Mouse (Mus musculus): Measurements from ENCODE around the gene R3hdm1. TPM values are rescaled to one million over a fixed set of nuclear protein-coding genes. Genes with fewer than 3 reads are reported as not detected.

The R3hdm1 gene
- polyA plus RNA-seq, 1 experiment, result 151 TPM

DNA sequence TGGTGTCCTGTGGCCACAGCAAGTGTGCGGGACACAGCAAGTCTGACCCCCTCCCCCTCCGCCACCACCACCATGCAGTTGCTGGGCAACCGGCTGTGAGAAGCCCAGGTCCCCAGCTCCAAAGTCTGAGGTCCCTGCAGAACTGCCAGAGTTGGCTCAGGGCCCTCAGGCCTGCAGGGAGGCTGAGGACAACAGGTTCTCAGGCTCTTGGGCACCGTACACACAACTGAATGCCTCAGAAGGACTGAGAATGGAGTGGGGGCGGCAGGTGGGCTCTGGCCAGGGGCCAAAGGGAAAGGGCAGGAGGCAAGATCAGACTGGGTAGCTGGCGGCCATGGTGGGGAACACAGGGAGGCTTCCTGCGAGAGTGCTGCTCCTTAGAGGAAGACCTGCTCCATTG, 20.3 kb upstream of the R3hdm1 start:
- TF ChIP-seq GATA1 (IDR thresholded peaks at IDR 0.05; ENCODE audit: low read length), result no peak

DNA sequence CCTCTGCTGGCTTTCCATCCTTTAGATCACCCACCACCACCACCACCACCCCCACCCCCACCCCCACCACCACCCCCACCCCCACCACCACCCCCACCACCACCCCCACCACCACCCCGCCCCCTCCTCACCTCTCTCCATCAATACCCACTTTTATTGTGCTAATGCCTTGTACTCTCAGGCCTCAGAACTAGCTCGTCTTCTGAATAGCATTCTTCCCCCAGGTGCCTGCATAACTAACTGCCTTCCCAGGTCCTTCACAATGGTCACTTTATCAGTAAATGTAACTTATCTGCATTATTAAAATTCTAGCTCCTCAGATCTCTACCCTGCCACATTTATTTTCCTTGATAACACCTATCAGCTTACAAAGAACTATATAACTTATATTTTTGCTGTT, 8.4 kb upstream of the R3hdm1 start:
- TF ChIP-seq GATA1 (IDR thresholded peaks at IDR 0.05; ENCODE audit: low read length), result no peak

DNA sequence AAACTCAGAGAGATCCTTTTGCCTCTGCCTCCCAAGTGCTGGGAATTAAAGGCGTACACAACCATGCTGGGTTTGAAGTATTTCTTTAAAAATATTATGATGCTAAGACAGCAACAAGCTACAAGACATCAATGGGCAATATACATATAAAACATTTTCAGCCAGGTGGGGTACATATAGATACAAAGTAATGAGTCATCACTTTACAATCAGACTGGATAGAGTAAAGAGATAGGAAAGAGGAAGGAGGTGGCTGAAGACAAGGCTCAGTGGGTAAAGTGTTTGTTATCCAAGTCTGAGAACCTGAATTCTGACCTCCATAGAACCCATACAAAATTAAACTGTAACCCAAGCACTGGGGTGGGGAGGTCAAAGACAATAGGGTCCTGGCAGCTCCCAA, 4.8 kb upstream of the R3hdm1 start:
- TF ChIP-seq GATA1 (IDR thresholded peaks at IDR 0.05; ENCODE audit: low read length), result no peak

DNA sequence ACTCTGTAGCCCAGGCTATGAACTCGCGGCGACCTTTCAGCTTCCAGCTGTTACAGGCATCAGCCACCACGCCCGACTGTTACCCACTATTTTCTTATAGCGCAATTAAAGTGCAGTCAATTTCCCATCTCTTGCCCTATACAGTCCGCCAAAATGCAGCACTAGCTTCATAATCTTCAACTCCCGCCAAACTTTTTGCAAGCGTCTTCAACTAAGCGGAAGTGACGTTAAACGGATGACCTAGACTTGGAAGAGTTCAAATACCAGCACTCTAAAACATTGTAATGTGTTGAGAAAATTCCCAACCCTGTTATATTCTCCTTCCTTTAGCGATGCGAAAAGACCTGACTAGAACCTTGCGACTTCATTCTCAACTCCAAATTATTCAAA, 855 bp upstream of the R3hdm1 start:
- TF ChIP-seq GATA1 (IDR thresholded peaks at IDR 0.05; ENCODE audit: low read length), result no peak

DNA sequence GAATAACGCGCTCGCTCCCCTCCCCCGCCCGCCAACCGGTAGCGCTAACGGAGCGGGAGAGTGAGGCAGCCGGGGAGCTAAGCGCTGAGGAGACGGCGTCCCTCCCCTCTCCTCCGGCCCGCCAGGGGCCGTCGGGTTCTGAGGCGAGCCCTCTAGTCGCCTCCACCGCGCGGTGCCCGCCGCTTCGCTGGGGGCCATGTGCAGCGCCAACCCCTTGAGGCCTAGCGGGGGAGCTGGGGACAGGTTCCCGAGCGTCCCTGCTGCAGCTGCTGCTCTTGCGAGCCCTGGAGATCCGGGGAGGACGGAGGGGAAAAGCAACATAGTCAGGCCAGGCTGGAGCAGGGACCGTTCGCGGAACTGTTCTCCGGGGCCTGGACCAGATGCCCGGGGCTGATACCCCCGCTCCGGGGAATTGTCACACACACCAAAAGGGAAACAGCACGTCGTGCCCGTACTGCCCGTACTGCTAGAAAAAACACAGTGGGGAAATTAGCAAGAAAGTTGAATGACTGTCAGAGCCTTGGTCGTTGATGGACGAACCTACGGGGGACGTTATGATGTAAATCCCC, 503 bp downstream of the R3hdm1 start:
- no peak for TF ChIP-seq GATA1 (IDR thresholded peaks at IDR 0.05; ENCODE audit: low read length)

DNA sequence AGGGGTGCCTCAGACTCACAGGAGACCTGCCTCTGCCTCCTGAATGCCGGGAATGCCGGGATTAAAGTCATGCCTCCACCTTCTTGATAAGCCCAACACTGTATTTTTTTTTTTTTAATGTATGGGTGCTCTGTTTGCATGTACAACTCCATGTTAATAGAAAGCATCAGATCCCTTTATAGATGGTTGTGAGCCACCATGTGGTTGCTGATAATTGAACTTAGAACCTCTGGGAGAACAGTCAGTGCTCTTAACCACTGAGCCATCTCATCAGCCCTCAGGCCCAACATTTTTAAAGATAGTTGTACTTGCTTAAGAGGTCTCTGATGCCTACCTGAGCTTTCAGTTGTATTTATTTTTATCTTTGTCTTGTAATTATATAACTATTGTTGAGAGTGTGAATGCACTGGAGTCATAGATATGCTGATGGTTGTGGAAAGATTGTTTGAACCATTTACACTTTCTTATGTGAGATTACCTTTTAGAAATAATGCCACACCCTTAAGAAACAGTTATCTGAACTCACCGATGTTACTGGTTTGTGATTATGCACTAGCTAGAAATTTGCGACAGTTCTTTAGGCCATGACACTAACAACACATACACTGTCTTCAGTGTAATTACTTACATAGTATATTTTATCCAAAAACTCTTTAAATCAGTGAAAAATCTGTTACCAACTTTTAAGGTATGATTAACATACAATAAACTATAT, 18.0 kb downstream of the R3hdm1 start:
- no peak for TF ChIP-seq GATA1 (IDR thresholded peaks at IDR 0.05; ENCODE audit: low read length)

DNA sequence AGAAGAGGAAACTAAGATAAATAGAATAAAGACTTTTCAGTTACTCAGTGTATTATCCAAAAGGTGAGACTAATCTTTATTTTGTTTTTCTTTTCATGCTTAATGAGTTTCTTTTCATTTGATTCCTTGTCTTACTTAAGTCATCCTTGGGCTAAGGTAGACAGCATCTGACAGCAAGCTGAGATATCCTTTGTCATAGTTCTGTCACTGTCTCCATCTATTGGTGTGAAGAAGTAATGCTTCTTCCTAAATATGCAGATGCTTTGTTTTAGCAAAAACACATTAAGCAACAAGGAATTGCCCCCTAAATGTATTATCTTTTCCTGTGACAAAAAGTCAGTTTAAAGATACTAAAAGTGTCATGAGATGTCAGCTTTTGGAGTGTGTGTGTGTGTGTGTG, 37.9 kb downstream of the R3hdm1 start:
- no peak for TF ChIP-seq GATA1 (IDR thresholded peaks at IDR 0.05; ENCODE audit: low read length)

DNA sequence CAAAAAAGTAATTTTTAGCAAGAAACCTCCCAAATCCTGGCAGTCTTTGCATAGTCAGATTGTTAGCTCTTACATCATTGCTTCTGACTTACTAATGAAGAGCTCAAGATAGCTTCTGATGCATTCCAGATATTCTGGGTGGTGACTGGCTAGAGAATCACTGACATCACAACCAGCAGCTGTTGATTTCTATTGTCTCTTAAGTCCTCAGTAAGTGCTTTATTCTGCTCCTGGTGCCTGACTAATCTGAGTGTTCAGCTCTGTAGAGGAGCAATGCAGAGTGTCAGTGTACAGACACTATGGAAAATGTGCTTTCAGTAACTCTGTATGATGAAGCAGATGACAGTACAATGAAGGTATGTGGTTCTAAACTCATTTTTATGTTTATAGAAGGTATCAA, 38.6 kb downstream of the R3hdm1 start:
- TF ChIP-seq GATA1 (IDR thresholded peaks at IDR 0.05; ENCODE audit: low read length), result no peak

DNA sequence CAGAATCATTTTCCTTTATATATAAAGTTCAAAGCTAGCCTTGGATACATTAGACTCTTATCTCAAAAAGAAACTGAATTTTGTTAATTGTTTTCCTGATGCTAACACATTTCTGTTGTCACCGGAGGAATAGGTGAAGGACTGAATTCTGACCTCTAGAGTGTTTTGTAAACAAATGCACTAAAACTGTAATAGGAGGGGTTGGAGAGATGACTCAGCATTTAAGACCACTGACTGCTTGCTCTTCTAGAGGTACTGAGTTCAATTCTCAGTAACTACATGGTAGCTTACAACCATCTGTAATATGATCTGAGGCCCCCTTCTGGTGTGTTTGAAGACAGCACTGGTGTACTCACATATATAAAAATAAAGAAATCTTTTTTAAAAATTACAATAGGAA, 63.9 kb downstream of the R3hdm1 start:
- TF ChIP-seq GATA1 (IDR thresholded peaks at IDR 0.05; ENCODE audit: low read length), result no peak

DNA sequence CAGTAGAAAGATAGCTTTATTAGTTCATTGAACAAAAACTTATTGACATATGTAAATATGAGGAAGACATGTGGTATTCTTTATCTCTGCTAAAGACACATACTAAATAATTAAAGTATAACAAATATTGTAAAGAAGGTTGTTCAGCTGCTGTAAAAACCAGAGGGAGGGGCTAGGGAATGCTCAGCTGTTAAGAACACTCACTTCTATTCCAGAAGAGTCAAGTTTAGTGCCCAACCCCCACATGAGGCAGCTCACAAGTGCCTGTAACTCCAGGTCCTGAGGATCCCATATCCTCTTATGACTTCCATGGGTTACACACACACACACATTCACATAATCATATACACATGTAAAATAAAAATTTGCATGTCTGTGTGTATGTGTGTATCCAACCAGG, 67.0 kb downstream of the R3hdm1 start:
- TF ChIP-seq GATA1 (IDR thresholded peaks at IDR 0.05; ENCODE audit: low read length), result no peak

DNA sequence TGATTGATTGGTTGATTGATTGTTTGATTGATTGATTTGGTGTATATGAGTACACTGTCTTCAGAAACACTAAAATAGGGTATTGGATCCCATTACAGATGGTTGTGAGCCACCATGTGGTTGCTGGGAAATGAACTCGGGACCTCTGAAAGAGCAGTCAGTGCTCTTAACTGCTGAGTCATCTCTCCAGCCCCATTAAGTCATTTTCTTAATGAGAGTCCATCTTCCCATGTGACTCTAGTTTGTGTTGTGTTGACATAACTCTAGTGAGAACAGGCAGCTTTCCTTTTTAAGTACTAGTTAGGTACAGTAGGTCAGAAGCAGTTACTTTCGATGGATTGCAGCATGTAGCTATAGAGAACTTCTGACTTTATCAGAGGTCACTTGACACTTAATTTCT, 88.3 kb downstream of the R3hdm1 start:
- no peak for TF ChIP-seq GATA1 (IDR thresholded peaks at IDR 0.05; ENCODE audit: low read length)

DNA sequence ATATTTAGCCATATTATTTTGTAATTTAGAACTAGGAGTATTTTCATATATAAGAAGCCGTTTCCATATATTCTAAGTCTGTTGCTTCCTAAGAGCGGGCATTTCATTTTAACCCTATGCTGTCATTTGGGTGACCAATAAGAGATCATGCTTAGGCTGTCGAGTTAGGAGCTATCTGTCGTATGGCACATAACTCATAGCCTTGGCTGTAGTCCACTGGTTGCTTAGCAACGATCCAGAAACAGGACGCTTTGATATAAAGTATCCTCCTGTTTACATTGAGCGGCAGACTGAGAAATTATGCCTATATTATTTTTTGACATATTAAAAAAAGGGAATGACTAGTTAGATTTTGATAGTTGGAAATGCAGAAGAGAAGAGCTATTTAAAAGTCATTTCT, 89.3 kb downstream of the R3hdm1 start:
- no peak for TF ChIP-seq GATA1 (IDR thresholded peaks at IDR 0.05; ENCODE audit: low read length)

DNA sequence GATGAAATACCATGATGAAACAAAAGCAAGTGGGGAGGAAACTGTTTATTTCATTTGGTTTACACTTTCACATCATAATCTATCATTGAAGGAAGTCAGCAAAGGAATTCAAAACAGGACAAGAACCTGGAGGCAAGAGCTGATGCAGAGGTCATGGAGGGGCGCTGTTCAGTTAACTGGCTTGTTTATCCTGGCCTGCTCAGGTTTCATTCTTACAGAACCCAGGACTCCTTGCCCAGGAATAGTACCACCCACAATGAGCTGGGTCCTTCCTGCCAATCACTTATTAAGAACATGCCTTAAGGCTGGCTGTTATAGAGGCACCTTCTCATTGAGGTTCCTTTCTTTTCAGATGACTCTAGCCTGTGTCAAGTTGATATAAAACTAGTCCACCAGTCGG, 90.9 kb downstream of the R3hdm1 start:
- no peak for TF ChIP-seq GATA1 (IDR thresholded peaks at IDR 0.05; ENCODE audit: low read length)

DNA sequence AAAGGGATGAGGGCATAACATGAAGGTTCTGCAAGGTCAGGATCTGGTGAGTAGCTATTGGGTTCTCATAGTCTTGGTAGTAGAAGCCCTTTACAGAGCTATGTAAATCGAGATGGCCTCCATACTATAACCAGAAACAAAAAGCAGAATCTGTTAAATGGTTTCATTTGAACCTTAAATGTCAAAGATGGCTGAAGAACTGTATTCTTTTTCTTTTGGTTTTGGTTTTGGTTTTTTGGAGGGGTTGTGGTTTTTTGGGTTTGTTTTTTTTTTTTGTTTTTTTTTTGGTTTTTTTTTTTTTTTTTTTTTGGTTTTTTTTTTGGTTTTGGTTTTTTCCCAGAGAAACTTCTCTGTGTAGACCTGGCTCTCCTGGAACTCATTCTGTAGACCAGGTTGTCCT, 94.3 kb downstream of the R3hdm1 start:
- TF ChIP-seq GATA1 (IDR thresholded peaks at IDR 0.05; ENCODE audit: low read length), result no peak

DNA sequence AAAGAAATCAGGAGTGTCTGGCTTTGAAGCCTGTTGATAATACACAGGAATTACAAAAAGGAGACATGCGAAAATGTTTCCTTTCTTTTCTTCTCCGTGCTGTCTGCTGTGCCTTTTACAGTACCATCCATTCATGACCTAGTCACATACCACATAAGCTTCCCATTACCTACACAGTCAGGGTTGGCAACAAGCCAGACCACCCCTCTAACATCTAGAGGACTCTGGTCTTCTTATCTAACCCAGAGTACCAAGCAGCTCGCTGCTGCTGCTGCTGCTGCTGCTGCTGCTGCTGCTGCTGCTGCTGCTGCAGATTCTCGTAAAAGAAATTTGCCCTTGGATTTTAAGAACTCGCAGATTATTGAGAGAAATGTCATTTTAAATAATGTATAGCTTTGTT, 110.2 kb downstream of the R3hdm1 start:
- TF ChIP-seq GATA1 (IDR thresholded peaks at IDR 0.05; ENCODE audit: low read length), result no peak

DNA sequence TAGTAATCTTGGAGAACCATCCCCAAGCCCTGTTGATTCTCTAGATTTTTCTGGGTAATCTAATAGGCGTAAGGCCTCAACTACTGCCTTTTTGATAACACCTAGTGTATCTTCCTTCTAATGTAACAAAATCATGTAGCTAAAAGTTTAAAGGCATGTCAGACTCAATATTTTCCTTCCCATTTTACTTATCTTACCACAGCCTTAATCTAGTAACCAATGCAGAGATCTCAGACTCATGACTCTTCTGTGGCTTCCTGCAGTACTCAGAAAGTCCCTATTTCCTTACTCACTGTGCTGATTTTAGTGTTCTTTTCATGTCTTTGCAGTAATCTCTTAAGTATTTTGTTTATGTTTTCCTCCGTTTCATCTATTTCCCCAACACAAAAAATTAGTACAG, 118.8 kb downstream of the R3hdm1 start:
- no peak for TF ChIP-seq GATA1 (IDR thresholded peaks at IDR 0.05; ENCODE audit: low read length)

DNA sequence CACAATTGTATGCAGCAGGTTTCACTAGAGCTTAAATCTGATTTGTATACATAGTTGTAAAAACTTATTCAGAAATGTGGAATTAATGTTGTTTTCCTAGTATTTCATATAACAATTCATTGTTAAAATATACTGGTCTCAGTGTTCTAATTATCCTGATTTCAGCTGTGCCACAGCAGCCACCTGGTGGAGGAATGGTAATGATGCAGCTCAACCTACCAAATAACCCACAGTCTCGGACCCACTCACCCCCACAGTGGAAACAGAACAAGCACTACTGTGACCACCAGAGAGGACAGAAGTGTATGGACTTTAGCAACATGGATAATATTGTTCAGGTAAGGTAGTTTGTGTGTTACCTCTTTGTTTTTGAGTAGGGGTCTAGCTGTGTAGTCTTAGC, 120.2 kb downstream of the R3hdm1 start:
- no peak for TF ChIP-seq GATA1 (IDR thresholded peaks at IDR 0.05; ENCODE audit: low read length)

DNA sequence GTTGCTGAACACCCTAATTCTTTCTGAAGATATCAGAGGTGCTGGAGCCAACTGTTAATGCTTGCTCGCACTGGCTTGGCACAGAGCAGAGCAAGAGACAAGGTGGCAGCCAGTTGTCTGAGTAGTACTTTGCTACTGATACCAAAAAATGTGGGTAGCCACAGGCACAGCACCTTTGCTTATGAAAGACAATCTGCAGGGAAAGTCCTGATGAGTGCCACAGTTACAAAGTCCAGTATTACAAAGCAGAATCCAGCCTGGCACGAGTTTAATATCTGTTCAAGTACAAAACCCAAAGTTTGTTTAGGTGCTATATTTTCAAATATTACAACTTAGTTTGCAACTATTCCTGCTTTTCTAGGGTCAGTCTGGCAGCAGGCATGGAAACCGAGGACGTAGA, 132.1 kb downstream of the R3hdm1 start:
- no peak for TF ChIP-seq GATA1 (IDR thresholded peaks at IDR 0.05; ENCODE audit: low read length)

All from G1E-ER4 (cell line).